Mouse (Mus musculus): Measurements from ENCODE around the gene Tspan14. TPM values are rescaled to one million over a fixed set of nuclear protein-coding genes. Genes with fewer than 3 reads are reported as not detected.
A peak's percentile ranks its signal among the peaks of the same experiment; 100 is the strongest.

The Tspan14 gene
- 92.5 and 95.0 TPM in 2 replicates for polyA plus RNA-seq (2014; fragmentation: Nextera tagmentation; extraction: Ambion mirVana)

DNA sequence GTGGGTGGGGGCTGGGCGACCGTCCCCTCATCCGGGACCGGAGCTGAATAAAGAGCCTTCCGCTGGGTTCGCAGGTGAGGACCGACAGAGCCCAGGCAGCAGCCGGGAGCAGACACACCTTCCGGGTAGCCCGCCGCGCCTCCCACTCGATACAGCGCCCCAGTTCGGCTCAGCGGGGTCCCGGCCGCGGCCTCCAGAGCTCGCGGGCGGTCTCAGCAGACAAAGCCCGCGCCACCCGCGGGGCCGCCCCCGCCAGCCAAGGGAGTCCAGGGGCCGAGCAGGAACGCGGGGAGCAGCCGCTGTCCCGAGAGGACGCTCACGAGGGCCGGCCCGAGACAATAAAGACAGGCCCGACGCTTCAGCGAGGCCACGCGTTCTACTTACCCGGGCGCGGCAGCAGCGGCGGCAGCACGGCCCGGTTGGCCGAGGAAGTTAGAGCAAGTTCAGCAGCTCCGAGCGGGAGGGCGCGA is at the start of gene Tspan14:
Gene Tspan14 (minus strand): TSS at position 416 of the 470 bp plus-strand sequence.
- Histone ChIP-seq H3K9me3 (replicated peaks; ENCODE audit: control insufficient read depth, low read length) (no peaks in the 10 kb centered on the region), H3K27me3 (ENCODE audit: control insufficient read depth, insufficient read depth, low read length) (no peaks in the 10 kb centered on the region), H3K4me1 (ENCODE audit: control insufficient read depth, insufficient read depth, low read length) (no peaks in the 10 kb centered on the region; the same call in 1 of the 2 replicates), H3K36me3 (replicated peaks; ENCODE audit: control insufficient read depth, insufficient read depth, low read depth, low read length) (no peaks in the 10 kb centered on the region), H3K27ac (replicated peaks; ENCODE audit: low read depth, low read length) (peak within 1 kb of the TSS; percentile 79), H3K4me3 (ENCODE audit: low read depth, low read length) (peak within 1 kb of the TSS; percentile 91), H3K9ac (replicated peaks; ENCODE audit: low read length) (peak within 1 kb of the TSS; percentile 93), H3K4me2 (ENCODE audit: low read depth, low read length) (peak within 1 kb of the TSS; percentile 83)
- under 1% methylated on average over 53 of the region's 54 CpGs for WGBS
- no peak for DNase-seq (ENCODE audit: low spot score)
- ATAC-seq (replicated peaks; ENCODE audit: insufficient number of reproducible peaks, low FRiP score, low TSS enrichment, low read depth): peak; percentile 63

DNA sequence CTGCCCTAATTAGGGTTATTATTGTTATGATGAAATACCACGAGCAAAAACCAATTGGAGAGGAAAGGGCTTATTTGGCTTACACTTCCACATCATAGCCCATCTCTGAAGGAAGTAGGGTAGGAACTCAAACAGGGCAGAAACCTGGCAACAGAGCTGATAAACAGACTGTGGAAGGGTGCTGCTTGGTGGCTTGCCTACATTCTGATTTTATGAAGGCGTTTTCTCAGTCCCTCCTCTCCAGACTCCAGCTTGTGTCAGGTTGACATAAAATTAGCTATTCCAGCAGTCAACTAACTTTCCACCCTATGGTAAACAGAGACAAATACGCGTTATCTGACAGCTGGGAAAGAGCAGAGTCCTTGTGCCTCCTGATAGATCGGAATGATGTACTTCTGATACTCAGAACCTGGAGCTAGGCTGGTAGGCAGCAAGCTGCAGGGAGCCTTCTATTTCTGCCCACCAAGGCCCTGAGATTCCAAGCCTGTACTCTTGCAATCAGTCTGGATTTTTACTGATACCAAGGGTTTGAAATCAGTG is 48.2 kb upstream of the Tspan14 start:
- DNase-seq (ENCODE audit: low spot score): no peak
- no peaks in the 10 kb centered on the region for H3K9me3 ChIP-seq (replicated peaks; ENCODE audit: control insufficient read depth, low read length)
- no peak overlapping the region for H3K4me3 ChIP-seq (ENCODE audit: low read depth, low read length)
- no peaks in the 10 kb centered on the region for H3K4me1 ChIP-seq (ENCODE audit: control insufficient read depth, insufficient read depth, low read length)
- WGBS: 76% methylated on average over 5 of the region's 5 CpGs
- H3K27me3 ChIP-seq (ENCODE audit: control insufficient read depth, insufficient read depth, low read length): no peaks in the 10 kb centered on the region
- ATAC-seq (replicated peaks; ENCODE audit: insufficient number of reproducible peaks, low FRiP score, low TSS enrichment, low read depth): no peak
- H3K36me3 ChIP-seq (replicated peaks; ENCODE audit: control insufficient read depth, insufficient read depth, low read depth, low read length): no peaks in the 10 kb centered on the region
- no peak overlapping the region for H3K4me2 ChIP-seq (ENCODE audit: low read depth, low read length)
- H3K9ac ChIP-seq (replicated peaks; ENCODE audit: low read length): no peak overlapping the region
- no peak overlapping the region for H3K27ac ChIP-seq (replicated peaks; ENCODE audit: low read depth, low read length)

DNA sequence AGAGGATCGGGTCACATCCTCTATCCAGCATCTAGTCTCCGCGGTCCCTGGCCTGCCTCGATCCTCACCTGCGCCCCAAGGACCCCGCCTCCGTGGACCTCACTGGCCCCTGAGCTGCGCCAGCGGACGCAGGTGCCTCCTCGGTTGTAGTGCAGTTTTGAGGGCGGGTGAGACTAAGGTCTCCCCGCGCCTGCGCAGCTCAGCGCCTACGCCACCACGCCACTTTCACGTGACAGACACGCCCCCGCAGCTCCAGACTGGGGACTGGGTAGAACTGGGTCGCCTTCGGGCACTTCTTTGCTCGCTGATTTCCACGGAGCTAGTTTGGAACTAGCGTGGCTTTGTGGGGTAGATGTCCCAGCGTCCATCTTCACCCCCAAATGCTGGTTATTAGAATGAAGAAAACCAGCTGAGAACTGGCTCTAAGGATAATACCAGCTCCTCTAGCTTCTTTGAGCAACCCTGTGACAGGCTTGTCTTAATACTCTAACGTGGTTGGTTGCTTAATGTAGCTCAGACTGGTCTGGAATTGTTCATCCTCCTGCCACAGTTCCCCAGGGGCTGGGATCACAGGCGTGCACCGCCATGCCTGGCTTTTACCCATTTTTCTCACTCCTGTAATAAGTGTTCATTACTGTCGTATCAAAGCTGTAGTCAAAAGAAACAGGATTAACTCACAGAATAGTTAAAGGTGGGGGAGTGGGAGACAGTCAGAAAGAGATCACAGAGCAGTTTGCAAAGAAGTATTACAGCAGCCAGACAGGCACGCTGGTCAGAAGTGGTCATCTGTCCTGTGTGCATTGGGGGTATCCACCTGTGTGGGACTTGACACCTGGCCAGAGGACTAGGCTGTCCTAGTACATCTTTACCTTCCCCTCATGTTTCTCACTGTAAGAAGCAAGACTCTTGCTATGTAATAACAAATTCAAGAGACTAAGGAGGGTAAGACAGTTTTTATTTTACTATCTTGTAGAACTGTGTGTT is 47.3 kb upstream of the Tspan14 start, which contains the start of gene Fam213a:
Gene Fam213a (minus strand): TSS at position 159 of the 984 bp plus-strand sequence.
- Histone ChIP-seq H3K9ac (replicated peaks; ENCODE audit: low read length) (peak within 1 kb of the TSS; percentile 77), H3K4me3 (ENCODE audit: low read depth, low read length) (peak within 1 kb of the TSS; percentile 58), H3K4me1 (ENCODE audit: control insufficient read depth, insufficient read depth, low read length) (no peaks in the 10 kb centered on the region), H3K9me3 (replicated peaks; ENCODE audit: control insufficient read depth, low read length) (no peaks in the 10 kb centered on the region), H3K4me2 (ENCODE audit: low read depth, low read length) (peak within 1 kb of the TSS; percentile 83), H3K27ac (replicated peaks; ENCODE audit: low read depth, low read length) (no peak within 1 kb of the TSS), H3K27me3 (ENCODE audit: control insufficient read depth, insufficient read depth, low read length) (no peaks in the 10 kb centered on the region), H3K36me3 (replicated peaks; ENCODE audit: control insufficient read depth, insufficient read depth, low read depth, low read length) (no peaks in the 10 kb centered on the region)
- WGBS: 3% methylated on average over 32 of the region's 32 CpGs
- ATAC-seq (replicated peaks; ENCODE audit: insufficient number of reproducible peaks, low FRiP score, low TSS enrichment, low read depth) (peak; percentile 98), DNase-seq (ENCODE audit: low spot score) (peak; percentile 93)

DNA sequence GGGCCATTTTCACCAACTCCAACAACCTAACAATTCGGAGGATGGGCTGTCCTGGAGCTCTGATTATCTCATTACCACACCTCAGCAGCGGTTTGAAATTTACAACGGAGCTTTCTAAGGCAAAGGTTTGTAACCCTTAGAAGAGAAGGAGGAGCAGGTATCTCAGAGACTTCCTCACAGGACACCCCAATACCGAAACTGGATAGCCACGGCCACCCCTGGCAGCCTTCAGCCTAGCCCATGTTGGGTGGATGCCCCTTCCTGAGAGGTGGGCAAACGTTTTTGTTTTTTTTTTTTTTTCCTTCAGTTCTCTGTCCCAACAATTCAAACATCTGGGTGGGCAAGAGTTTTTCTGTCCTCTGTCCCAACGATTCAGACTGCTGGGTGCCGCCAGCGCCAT is 46.5 kb upstream of the Tspan14 start:
- peak overlapping the region; percentile 58 for H3K4me3 ChIP-seq (ENCODE audit: low read depth, low read length)
- H3K27ac ChIP-seq (replicated peaks; ENCODE audit: low read depth, low read length): no peak overlapping the region
- H3K9ac ChIP-seq (replicated peaks; ENCODE audit: low read length): peak overlapping the region; percentile 77
- DNase-seq (ENCODE audit: low spot score) (no peak), ATAC-seq (replicated peaks; ENCODE audit: insufficient number of reproducible peaks, low FRiP score, low TSS enrichment, low read depth) (no peak)
- no peaks in the 10 kb centered on the region for H3K4me1 ChIP-seq (ENCODE audit: control insufficient read depth, insufficient read depth, low read length)
- H3K27me3 ChIP-seq (ENCODE audit: control insufficient read depth, insufficient read depth, low read length): no peaks in the 10 kb centered on the region
- H3K36me3 ChIP-seq (replicated peaks; ENCODE audit: control insufficient read depth, insufficient read depth, low read depth, low read length): no peaks in the 10 kb centered on the region
- peak overlapping the region; percentile 83 for H3K4me2 ChIP-seq (ENCODE audit: low read depth, low read length)
- H3K9me3 ChIP-seq (replicated peaks; ENCODE audit: control insufficient read depth, low read length): no peaks in the 10 kb centered on the region
- 19% methylated on average over 9 of the region's 9 CpGs for WGBS

DNA sequence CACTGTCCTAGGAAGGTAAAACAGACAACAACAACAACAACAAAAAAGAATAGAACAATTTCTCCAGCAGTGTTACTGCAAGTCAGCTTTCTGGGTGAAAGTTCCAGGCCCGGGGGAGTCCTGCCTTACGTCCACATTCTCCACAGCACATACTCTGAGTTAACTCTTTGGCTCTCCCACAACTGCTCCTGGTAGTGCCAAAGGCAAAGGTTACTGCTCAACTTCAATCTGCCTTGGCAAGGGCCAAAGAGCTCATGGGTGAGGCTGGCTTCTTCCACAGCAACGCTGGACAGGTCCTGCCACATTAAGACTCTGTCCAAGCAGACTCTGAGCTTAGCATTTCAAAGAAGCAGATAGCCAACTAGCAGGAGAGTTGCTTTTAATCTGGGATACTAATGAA is 45.3 kb upstream of the Tspan14 start:
- H3K4me2 ChIP-seq (ENCODE audit: low read depth, low read length): no peak overlapping the region
- no peak overlapping the region for H3K9ac ChIP-seq (replicated peaks; ENCODE audit: low read length)
- H3K27ac ChIP-seq (replicated peaks; ENCODE audit: low read depth, low read length): no peak overlapping the region
- ATAC-seq (replicated peaks; ENCODE audit: insufficient number of reproducible peaks, low FRiP score, low TSS enrichment, low read depth) (no peak), DNase-seq (ENCODE audit: low spot score) (no peak)
- 79% methylated on average over 3 of the region's 3 CpGs for WGBS
- H3K36me3 ChIP-seq (replicated peaks; ENCODE audit: control insufficient read depth, insufficient read depth, low read depth, low read length): no peaks in the 10 kb centered on the region
- no peaks in the 10 kb centered on the region for H3K27me3 ChIP-seq (ENCODE audit: control insufficient read depth, insufficient read depth, low read length)
- no peaks in the 10 kb centered on the region for H3K4me1 ChIP-seq (ENCODE audit: control insufficient read depth, insufficient read depth, low read length)
- no peak overlapping the region for H3K4me3 ChIP-seq (ENCODE audit: low read depth, low read length)
- H3K9me3 ChIP-seq (replicated peaks; ENCODE audit: control insufficient read depth, low read length): no peaks in the 10 kb centered on the region

DNA sequence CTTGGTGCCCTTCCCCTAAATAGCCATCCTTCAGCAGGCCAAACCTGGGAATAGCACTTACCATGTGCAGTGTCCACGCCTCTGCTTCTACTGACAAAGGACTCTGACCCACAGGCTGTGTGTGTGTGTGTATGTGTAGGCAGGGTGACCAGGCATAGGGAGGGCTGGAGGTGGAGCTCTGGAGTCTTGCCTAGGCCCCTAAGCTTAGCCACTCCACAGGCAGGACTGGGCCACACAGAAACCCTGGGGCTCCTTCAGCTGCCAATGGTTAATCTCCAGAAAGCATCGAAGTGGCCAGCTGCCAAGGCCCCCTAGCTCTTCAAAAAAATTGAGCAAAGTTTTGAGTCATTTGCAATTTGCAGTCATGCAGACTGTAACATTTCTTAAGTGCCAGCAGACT is 41.5 kb upstream of the Tspan14 start:
- Histone ChIP-seq H3K4me2 (ENCODE audit: low read depth, low read length) (no peak overlapping the region), H3K9me3 (replicated peaks; ENCODE audit: control insufficient read depth, low read length) (no peaks in the 10 kb centered on the region), H3K36me3 (replicated peaks; ENCODE audit: control insufficient read depth, insufficient read depth, low read depth, low read length) (no peaks in the 10 kb centered on the region), H3K27me3 (ENCODE audit: control insufficient read depth, insufficient read depth, low read length) (no peaks in the 10 kb centered on the region), H3K27ac (replicated peaks; ENCODE audit: low read depth, low read length) (no peak overlapping the region), H3K4me3 (ENCODE audit: low read depth, low read length) (no peak overlapping the region), H3K4me1 (ENCODE audit: control insufficient read depth, insufficient read depth, low read length) (0 out of 2 replicates have a peak, but pooled peaks cover 3% of the 10 kb centered on the region), H3K9ac (replicated peaks; ENCODE audit: low read length) (no peak overlapping the region)
- ATAC-seq (replicated peaks; ENCODE audit: insufficient number of reproducible peaks, low FRiP score, low TSS enrichment, low read depth) (0 out of 2 replicates have a peak, but pooled peaks have one; percentile 50), DNase-seq (ENCODE audit: low spot score) (no peak)
- WGBS: 59% methylated on average over 2 of the region's 2 CpGs

DNA sequence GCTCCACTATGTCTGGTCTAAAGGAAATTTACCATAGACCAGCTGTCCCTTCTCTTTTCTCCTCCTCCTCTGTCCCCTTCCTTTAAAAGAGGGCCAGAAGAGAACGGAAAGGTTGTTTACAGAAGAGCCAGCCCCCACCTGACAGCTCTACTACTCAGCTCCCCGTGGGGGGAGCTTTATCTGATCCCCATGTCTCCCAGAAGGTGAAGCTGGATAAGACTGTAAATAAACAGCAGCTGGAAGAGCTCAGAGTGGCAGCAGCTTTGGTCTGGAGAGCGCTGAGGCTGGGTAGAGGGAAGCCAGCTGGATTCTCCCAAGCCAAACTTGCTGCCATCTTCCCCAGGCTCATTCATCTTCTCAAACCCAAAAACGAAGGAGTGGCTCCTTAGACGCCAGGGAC is 41.0 kb upstream of the Tspan14 start:
- H3K27ac ChIP-seq (replicated peaks; ENCODE audit: low read depth, low read length): no peak overlapping the region
- no peaks in the 10 kb centered on the region for H3K36me3 ChIP-seq (replicated peaks; ENCODE audit: control insufficient read depth, insufficient read depth, low read depth, low read length)
- 0 out of 2 replicates have a peak, but pooled peaks cover 3% of the 10 kb centered on the region for H3K4me1 ChIP-seq (ENCODE audit: control insufficient read depth, insufficient read depth, low read length)
- no peak overlapping the region for H3K9ac ChIP-seq (replicated peaks; ENCODE audit: low read length)
- ATAC-seq (replicated peaks; ENCODE audit: insufficient number of reproducible peaks, low FRiP score, low TSS enrichment, low read depth) (no peak), DNase-seq (ENCODE audit: low spot score) (no peak)
- H3K4me3 ChIP-seq (ENCODE audit: low read depth, low read length): no peak overlapping the region
- H3K27me3 ChIP-seq (ENCODE audit: control insufficient read depth, insufficient read depth, low read length): no peaks in the 10 kb centered on the region
- no peak overlapping the region for H3K4me2 ChIP-seq (ENCODE audit: low read depth, low read length)
- no peaks in the 10 kb centered on the region for H3K9me3 ChIP-seq (replicated peaks; ENCODE audit: control insufficient read depth, low read length)
- WGBS: 31% methylated on average over 5 of the region's 5 CpGs

DNA sequence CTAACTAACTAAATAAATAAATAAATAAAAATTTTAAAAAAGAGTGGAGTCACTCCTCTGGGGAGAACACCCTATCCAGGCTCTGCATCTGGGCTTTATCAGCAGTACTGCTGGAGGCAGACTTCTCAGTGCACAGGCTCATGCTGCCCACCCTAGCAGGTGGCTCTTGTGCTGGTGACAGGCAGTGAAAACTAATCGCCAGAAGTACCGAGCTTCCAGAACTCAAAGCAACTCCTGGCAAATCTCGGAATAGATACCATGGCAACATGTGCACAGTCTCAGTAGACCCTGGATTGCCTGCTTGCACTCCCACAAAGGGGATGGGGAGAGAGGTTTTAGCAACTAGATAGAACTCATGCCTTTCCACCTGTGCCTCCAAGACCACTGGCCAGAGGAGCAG is 40.3 kb upstream of the Tspan14 start:
- WGBS: 61% methylated on average over 3 of the region's 3 CpGs
- H3K27me3 ChIP-seq (ENCODE audit: control insufficient read depth, insufficient read depth, low read length): no peaks in the 10 kb centered on the region
- H3K36me3 ChIP-seq (replicated peaks; ENCODE audit: control insufficient read depth, insufficient read depth, low read depth, low read length): no peaks in the 10 kb centered on the region
- H3K4me1 ChIP-seq (ENCODE audit: control insufficient read depth, insufficient read depth, low read length): 0 out of 2 replicates have a peak, but pooled peaks cover 3% of the 10 kb centered on the region
- no peaks in the 10 kb centered on the region for H3K9me3 ChIP-seq (replicated peaks; ENCODE audit: control insufficient read depth, low read length)
- H3K4me3 ChIP-seq (ENCODE audit: low read depth, low read length): no peak overlapping the region
- no peak overlapping the region for H3K27ac ChIP-seq (replicated peaks; ENCODE audit: low read depth, low read length)
- H3K4me2 ChIP-seq (ENCODE audit: low read depth, low read length): no peak overlapping the region
- no peak for DNase-seq (ENCODE audit: low spot score)
- no peak overlapping the region for H3K9ac ChIP-seq (replicated peaks; ENCODE audit: low read length)
- no peak for ATAC-seq (replicated peaks; ENCODE audit: insufficient number of reproducible peaks, low FRiP score, low TSS enrichment, low read depth)
